Mouse (Mus musculus): Measurements from ENCODE around the gene Fdxacb1.

GRCm38 (mm10) chr9:50727171-50727924 lies 40.7 kb upstream of the Fdxacb1 start:
- no peak for TF ChIP-seq CTCF (IDR thresholded peaks at IDR 0.05; ENCODE audit: low read depth)
- no peak for TF ChIP-seq EP300 (IDR thresholded peaks at IDR 0.05; ENCODE audit: low read depth)
